Mouse (Mus musculus): ENCODE measurements around the gene Stxbp5. TPM values are rescaled to one million over a fixed set of nuclear protein-coding genes. Genes with fewer than 3 reads are reported as not detected.

Gene Stxbp5
- polyA plus RNA-seq, 1 experiment from 2014 or later, result 5.5 TPM

DNA sequence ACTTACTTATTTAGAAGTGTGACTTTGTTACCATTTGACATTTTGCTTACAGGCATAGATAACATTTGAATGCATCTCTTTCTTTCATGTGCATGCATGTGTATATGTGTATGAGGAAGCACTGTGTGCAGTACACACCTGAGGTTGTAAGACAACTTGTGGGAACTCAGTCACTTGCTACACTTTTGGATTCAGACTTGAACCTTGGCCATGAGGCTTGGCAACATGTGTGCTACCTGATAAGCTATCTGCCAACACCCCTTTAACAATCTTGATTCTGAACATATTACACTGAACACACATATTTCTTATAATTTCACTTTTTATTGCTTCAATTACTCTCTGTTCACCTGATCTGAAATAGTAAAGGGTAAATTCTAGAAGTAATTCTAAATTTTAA lies 106.5 kb downstream of the Stxbp5 start:
- Histone ChIP-seq H3K27ac (no peak overlapping the region), H3K36me3 (peaks cover 21% of the 10 kb centered on the region), H3K9me3 (no peaks in the 10 kb centered on the region), H3K27me3 (no peaks in the 10 kb centered on the region), H3K4me2 (no peak overlapping the region), H3K9ac (no peak overlapping the region), H3K4me3 (no peak overlapping the region), H3K4me1 (no peaks in the 10 kb centered on the region)
- ATAC-seq (ENCODE audit: insufficient number of reproducible peaks, low FRiP score, low TSS enrichment, low read depth), result no peak

- H3K9me3 ChIP-seq, result no peaks in the 10 kb centered on the region
- no peaks in the 10 kb centered on the region for H3K27me3 ChIP-seq
- no peak overlapping the region for H3K27ac ChIP-seq
- no peaks in the 10 kb centered on the region for H3K4me1 ChIP-seq
- 89% methylated on average over 3 of the region's 3 CpGs for WGBS
- H3K4me3 ChIP-seq, result no peak overlapping the region
- H3K36me3 ChIP-seq, result peaks cover 13% of the 10 kb centered on the region
- H3K9ac ChIP-seq, result no peak overlapping the region
- no peak overlapping the region for H3K4me2 ChIP-seq
- no peak for ATAC-seq (ENCODE audit: insufficient number of reproducible peaks, low FRiP score, low TSS enrichment, low read depth)
Observed at GRCm38 (mm10) chr10:9790947-9791346, 109.9 kb downstream of the Stxbp5 start.

DNA sequence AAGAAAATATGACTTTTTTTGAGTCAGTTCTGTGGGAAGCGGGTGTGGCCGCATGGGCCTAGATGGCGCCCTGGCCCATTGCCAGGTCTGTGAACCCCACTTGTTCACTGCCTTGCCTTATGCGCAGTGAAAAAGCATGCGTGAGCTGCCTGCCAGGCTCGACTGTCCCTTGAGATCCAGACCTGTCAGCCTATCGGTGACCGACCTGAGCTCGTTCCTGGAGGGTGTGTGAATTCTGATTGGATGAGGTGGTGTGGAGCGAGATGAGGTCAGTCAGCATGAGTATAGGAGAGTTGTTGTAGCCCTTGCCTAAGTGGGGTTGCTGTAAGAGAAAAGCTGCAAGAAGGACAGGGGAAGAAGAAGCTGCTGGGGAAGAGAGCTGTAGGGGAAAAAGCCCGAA lies 114.4 kb downstream of the Stxbp5 start:
- Histone ChIP-seq H3K4me1 (no peaks in the 10 kb centered on the region), H3K9me3 (no peaks in the 10 kb centered on the region), H3K9ac (no peak overlapping the region), H3K27ac (no peak overlapping the region), H3K36me3 (peaks cover 11% of the 10 kb centered on the region), H3K4me3 (no peak overlapping the region), H3K4me2 (no peak overlapping the region), H3K27me3 (no peaks in the 10 kb centered on the region)
- 82% methylated on average over 11 of the region's 11 CpGs for WGBS
- ATAC-seq (ENCODE audit: insufficient number of reproducible peaks, low FRiP score, low TSS enrichment, low read depth), result no peak

DNA sequence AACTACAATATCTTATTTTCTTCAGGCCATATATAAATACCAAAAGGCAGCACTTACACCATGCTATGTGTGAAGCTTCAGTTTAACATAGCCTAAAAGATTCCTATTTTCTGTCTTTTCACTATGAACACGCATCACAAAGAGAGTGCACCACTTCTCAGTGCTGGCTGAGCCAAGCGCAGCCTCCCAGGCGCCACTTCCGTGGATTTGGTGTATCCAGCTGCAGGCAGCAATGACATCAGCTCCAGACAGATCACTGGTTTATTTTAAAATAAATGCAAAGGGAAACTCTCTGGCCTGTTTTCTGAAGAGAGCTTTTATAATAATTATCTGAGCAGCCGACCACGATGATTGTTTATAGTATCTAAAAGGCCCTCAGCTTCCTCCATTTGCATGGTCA lies 115.2 kb downstream of the Stxbp5 start:
- Histone ChIP-seq H3K27ac (no peak overlapping the region), H3K4me3 (no peak overlapping the region), H3K9ac (no peak overlapping the region), H3K4me2 (no peak overlapping the region), H3K4me1 (no peaks in the 10 kb centered on the region), H3K36me3 (peaks cover 8% of the 10 kb centered on the region), H3K9me3 (no peaks in the 10 kb centered on the region), H3K27me3 (no peaks in the 10 kb centered on the region)
- ATAC-seq (ENCODE audit: insufficient number of reproducible peaks, low FRiP score, low TSS enrichment, low read depth), result no peak
- WGBS, result 77% methylated on average over 6 of the region's 6 CpGs

- H3K27me3 ChIP-seq, result no peaks in the 10 kb centered on the region
- no peak overlapping the region for H3K9ac ChIP-seq
- H3K4me1 ChIP-seq, result no peaks in the 10 kb centered on the region
- no peaks in the 10 kb centered on the region for H3K9me3 ChIP-seq
- no peak overlapping the region for H3K4me3 ChIP-seq
- no peak for ATAC-seq (ENCODE audit: insufficient number of reproducible peaks, low FRiP score, low TSS enrichment, low read depth)
- no peak overlapping the region for H3K4me2 ChIP-seq
- no peaks in the 10 kb centered on the region for H3K36me3 ChIP-seq
- WGBS, result 74% methylated on average over 4 of the region's 4 CpGs
- no peak overlapping the region for H3K27ac ChIP-seq
Observed at GRCm38 (mm10) chr10:9779864-9780263, 121.0 kb downstream of the Stxbp5 start.

DNA sequence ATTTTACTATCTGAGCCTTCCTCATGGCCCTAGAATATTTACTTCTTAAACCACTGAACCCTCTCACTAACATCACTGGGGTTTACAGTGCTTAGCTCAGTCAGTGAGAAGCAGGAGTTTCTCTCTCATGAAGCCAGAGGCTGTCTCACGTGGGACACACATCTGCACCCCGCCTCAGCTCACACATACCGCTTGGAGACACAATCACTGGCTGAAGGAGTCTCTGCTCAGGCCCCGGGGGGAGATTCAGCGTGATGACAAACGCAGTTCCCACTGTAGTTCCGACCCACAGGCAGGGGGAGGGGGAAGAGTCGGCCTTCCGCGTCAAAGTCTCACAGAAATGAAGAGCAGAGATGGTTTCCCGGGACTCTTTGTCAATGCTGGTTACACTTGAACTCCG lies 130.6 kb downstream of the Stxbp5 start:
- Histone ChIP-seq H3K9me3 (no peaks in the 10 kb centered on the region), H3K9ac (no peak overlapping the region), H3K4me1 (no peaks in the 10 kb centered on the region), H3K27me3 (no peaks in the 10 kb centered on the region), H3K4me3 (no peak overlapping the region), H3K36me3 (peaks cover 21% of the 10 kb centered on the region), H3K27ac (no peak overlapping the region), H3K4me2 (no peak overlapping the region)
- 79% methylated on average over 12 of the region's 12 CpGs for WGBS
- no peak for ATAC-seq (ENCODE audit: insufficient number of reproducible peaks, low FRiP score, low TSS enrichment, low read depth)

DNA sequence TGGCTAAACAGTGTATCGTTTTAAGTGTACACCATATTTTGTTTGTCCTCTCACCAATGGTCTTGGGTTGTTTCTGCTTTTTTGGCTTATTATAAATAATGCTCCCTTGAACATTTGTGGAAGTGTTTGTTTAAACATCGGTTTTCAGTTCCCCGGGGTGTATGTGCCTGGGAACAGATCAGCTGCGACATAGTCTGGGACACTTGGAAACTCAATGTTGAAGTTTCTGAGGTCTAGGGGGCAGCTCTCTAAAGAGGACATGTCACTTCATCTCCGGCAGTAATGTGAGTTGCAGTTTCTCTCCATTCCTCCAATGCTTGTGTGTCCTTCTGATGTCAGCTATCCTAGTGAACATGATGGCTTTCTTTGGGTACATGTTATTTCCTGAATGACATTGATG lies 137.0 kb downstream of the Stxbp5 start:
- WGBS, result 95% methylated on average over 5 of the region's 5 CpGs
- Histone ChIP-seq H3K4me3 (no peak overlapping the region), H3K4me1 (no peaks in the 10 kb centered on the region), H3K27ac (no peak overlapping the region), H3K36me3 (peaks cover 37% of the 10 kb centered on the region), H3K4me2 (no peak overlapping the region), H3K27me3 (no peaks in the 10 kb centered on the region), H3K9me3 (no peaks in the 10 kb centered on the region), H3K9ac (no peak overlapping the region)
- ATAC-seq (ENCODE audit: insufficient number of reproducible peaks, low FRiP score, low TSS enrichment, low read depth), result no peak

- Histone ChIP-seq H3K4me3 (no peak overlapping the region), H3K9ac (no peak overlapping the region), H3K9me3 (no peaks in the 10 kb centered on the region), H3K4me2 (no peak overlapping the region), H3K27ac (no peak overlapping the region), H3K4me1 (no peaks in the 10 kb centered on the region), H3K36me3 (peaks cover 25% of the 10 kb centered on the region), H3K27me3 (no peaks in the 10 kb centered on the region)
- WGBS, result 79% methylated on average over 8 of the region's 8 CpGs
- no peak for ATAC-seq (ENCODE audit: insufficient number of reproducible peaks, low FRiP score, low TSS enrichment, low read depth)
Observed at GRCm38 (mm10) chr10:9760264-9760663, 140.6 kb downstream of the Stxbp5 start.

GRCm38 (mm10) chr10:9756546-9756945 lies 144.3 kb downstream of the Stxbp5 start:
- Histone ChIP-seq H3K27me3 (no peaks in the 10 kb centered on the region), H3K9ac (no peak overlapping the region), H3K4me2 (no peak overlapping the region), H3K4me1 (no peaks in the 10 kb centered on the region), H3K27ac (no peak overlapping the region), H3K4me3 (no peak overlapping the region), H3K9me3 (no peaks in the 10 kb centered on the region), H3K36me3 (peaks cover 13% of the 10 kb centered on the region)
- ATAC-seq (ENCODE audit: insufficient number of reproducible peaks, low FRiP score, low TSS enrichment, low read depth), result no peak
- 73% methylated on average over 6 of the region's 6 CpGs for WGBS

DNA sequence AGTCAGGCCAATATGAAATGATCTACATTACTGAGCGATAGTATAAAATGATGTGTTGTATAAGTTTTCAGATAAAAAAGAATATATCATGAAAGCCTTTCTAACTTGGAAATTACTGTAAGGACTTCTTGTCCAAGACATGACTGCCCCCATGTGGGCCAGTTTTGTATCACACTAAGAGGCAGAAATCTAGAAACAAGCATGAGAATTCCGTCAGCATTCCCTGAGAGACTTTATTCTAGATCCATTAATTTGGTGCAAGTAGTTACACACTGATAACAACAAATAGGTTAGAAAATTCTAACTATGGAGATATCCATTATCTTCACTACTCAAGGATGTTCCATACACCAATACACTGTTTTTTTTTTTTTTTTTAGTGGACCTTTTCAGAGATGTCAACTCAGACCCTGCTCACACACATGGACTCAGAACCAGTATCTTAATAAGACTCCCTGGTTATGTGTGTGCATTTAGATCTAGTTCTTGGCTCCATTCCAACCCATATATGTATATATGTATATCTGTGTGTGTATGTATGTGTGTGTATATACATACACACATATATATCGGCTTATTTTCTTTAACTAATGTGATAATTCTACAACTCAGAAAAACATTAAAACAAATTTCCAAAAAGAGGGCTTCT lies 145.9 kb downstream of the Stxbp5 start:
- no peak overlapping the region for H3K4me2 ChIP-seq
- no peaks in the 10 kb centered on the region for H3K27me3 ChIP-seq
- no peak for ATAC-seq (ENCODE audit: insufficient number of reproducible peaks, low FRiP score, low TSS enrichment, low read depth)
- no peak overlapping the region for H3K9ac ChIP-seq
- no peak overlapping the region for H3K4me3 ChIP-seq
- no peaks in the 10 kb centered on the region for H3K4me1 ChIP-seq
- no peaks in the 10 kb centered on the region for H3K9me3 ChIP-seq
- peaks cover 1% of the 10 kb centered on the region for H3K36me3 ChIP-seq
- H3K27ac ChIP-seq, result no peak overlapping the region
- 49% methylated on average over 3 of the region's 3 CpGs for WGBS

DNA sequence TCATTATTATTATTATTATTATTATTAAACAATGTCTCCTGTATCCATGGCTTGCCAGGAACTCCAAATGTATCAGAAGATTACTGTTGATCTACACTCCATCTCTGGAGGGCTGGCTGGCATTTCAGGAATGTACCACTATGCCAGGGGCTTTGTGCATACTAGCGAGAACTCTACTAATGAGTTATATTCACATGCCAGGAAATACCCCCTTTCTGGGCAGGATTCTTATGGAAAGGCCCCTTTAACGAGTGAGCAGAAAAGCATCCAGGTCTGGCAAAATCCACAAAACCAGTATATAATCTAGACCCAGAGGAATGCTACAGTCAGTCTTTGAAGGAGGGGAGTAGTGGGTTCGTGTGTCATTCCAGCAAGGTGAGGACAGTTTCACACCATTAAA lies 167.0 kb downstream of the Stxbp5 start:
- 30% methylated on average over 3 of the region's 3 CpGs for WGBS
- Histone ChIP-seq H3K9me3 (no peaks in the 10 kb centered on the region), H3K4me1 (0 out of 2 replicates have a peak, but pooled peaks cover 3% of the 10 kb centered on the region), H3K27me3 (no peaks in the 10 kb centered on the region), H3K27ac (no peak overlapping the region), H3K4me3 (no peak overlapping the region), H3K9ac (no peak overlapping the region), H3K4me2 (no peak overlapping the region), H3K36me3 (no peaks in the 10 kb centered on the region)
- no peak for ATAC-seq (ENCODE audit: insufficient number of reproducible peaks, low FRiP score, low TSS enrichment, low read depth)

- no peak overlapping the region for H3K27ac ChIP-seq
- no peak overlapping the region for H3K9ac ChIP-seq
- 0 out of 2 replicates have a peak, but pooled peaks cover 3% of the 10 kb centered on the region for H3K4me1 ChIP-seq
- H3K27me3 ChIP-seq, result no peaks in the 10 kb centered on the region
- 81% methylated on average over 9 of the region's 9 CpGs for WGBS
- ATAC-seq (ENCODE audit: insufficient number of reproducible peaks, low FRiP score, low TSS enrichment, low read depth), result no peak
- H3K4me2 ChIP-seq, result no peak overlapping the region
- H3K4me3 ChIP-seq, result no peak overlapping the region
- no peaks in the 10 kb centered on the region for H3K9me3 ChIP-seq
- H3K36me3 ChIP-seq, result no peaks in the 10 kb centered on the region
Observed at GRCm38 (mm10) chr10:9732065-9732749, 168.7 kb downstream of the Stxbp5 start.

All from limb, embryonic 15.5 days (tissue).